Mouse (Mus musculus) forebrain, embryonic 15.5 days (tissue): ENCODE results near the gene Ubn2. TPM values are rescaled to one million over a fixed set of nuclear protein-coding genes. Genes with fewer than 3 reads are reported as not detected.

Experiments used
- microRNA-seq: library from miRNA; unstranded; fragments of <30 nt; microRNA quantifications from one replicate; pipeline ENCODE4, GENCODE M21; 2016
- polyA plus RNA-seq: library from polyadenylated mRNA; unstranded; fragments of >200 nt; fragmentation: Nextera tagmentation; extraction: Ambion mirVana; gene quantifications from 2 replicates; pipeline ENCODE4 v1.2.1, GENCODE M21; 2015

Gene Ubn2
- polyA plus RNA-seq, 1 experiment from 2014 or later: 19.1 TPM

Small RNAs within 50 kb of the gene (microRNA-seq; reads per million reads assigned to microRNA genes)
- gene Mir7670: not detected

Other genes starting within 250 kb of the Ubn2 start
- gene D630045J12Rik, start 179.9 kb upstream of the Ubn2 start, polyA plus RNA-seq: 17.6 and 18.4 TPM in 2 replicates
- 6.6 and 6.8 TPM in 2 replicates for gene Zc3hav1l, start 134.7 kb upstream of the Ubn2 start, polyA plus RNA-seq
- gene Zc3hav1, start 79.3 kb upstream of the Ubn2 start, polyA plus RNA-seq: 0.61 and 0.89 TPM in 2 replicates
- gene Ttc26, start 52.5 kb upstream of the Ubn2 start, polyA plus RNA-seq: 7.7 and 8.9 TPM in 2 replicates
- 152 and 161 TPM in 2 replicates for gene Fmc1, start 99.6 kb downstream of the Ubn2 start, polyA plus RNA-seq
- gene Luc7l2, start 117.4 kb downstream of the Ubn2 start, polyA plus RNA-seq: 40.0 and 41.5 TPM in 2 replicates
- 0.14 TPM in 1 of 2 replicates, not detected in the other for gene Klrg2, start 203.3 kb downstream of the Ubn2 start, polyA plus RNA-seq
- 8.6 and 14.4 TPM in 2 replicates for gene Clec2l, start 229.1 kb downstream of the Ubn2 start, polyA plus RNA-seq